Mouse (Mus musculus): ENCODE measurements around the gene Pecam1.
"Not testable (repeated sequence)": the region's sequence is repeated elsewhere in the genome, so short reads cannot be mapped to it uniquely, and the experiment has no call there.

Pecam1 gene

DNA sequence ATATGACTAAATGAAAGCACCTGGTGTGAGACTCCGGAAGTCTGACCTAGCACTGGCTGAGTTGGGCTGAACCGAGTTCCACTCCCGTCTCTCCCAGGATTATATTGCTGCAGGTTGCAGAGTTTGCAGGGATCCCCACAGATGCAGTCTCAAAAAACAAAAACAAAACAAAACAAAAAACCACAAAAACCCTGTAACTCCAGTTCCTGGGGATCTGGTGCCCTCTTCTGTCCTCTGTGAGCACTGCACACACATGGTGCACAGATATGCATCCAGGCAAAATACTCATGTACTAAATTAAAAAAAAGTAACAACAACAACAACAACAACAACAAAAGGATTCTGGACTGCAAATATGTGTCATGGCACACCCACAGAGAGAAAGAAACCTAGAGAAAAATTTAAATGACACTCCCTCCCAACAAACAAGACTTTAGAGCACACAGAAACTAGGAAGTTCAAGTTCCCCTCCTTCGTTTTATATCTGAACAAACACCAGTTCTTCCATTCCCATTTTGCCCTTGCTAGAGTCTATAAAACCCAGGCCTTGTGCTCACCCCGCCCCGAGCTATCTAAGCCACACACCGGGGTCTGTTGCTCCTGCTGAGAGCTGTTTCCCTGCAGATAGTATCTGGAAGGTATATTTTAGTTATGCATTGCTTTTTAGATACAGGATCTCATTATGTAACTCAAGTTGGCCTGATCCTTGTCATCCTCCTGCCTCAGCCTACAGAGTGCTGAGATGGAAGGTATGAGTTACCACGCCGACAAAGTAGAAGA is 20.0 kb upstream of the Pecam1 start:
- DNase-seq (ENCODE audit: low spot score in 2 of 2), result no peak

DNA sequence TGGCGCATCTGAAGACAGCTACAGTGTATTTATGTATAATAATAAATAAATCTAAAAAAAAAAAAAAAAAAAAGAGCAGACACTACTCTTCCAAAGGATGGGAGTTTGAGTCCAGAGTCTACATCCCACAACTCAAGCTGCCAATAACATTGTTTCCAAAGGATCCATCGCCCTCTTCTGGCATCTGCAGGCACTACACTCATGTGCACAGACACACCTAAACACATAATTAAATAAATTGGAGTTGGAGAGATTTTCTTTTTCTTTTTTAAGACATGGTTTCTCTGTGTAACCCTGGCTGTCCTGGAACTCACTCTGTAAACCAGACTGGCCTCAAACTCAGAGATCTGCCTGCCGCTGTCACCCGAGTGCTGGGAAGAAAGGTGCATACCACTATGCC is 17.1 kb upstream of the Pecam1 start:
- DNase-seq (ENCODE audit: low spot score in 2 of 2), result no peak

- no peak for DNase-seq (ENCODE audit: low spot score in 2 of 2)
Observed at GRCm38 (mm10) chr11:106766611-106767162, 16.3 kb upstream of the Pecam1 start.

DNA sequence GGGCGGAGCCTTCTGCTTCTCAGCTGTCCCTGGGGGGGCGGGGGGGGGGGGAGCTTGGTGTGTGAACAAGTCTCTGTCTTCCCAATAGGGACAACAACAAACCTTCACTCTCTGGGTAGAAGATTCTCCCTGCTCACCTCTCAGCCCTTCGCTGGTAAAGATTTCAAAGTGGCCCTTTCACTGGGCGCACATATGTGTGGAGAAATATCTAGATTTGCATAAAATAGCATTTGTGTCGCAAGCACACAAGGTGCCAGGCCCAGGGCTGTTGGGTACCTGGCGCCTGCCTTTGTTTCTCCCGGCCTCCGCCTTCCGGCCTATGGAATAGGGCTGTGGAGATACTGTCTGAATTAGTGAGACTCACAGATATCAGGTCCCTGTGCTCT is 12.4 kb upstream of the Pecam1 start:
- DNase-seq (ENCODE audit: low spot score in 2 of 2), result no peak

GRCm38 (mm10) chr11:106762139-106762799 is 11.8 kb upstream of the Pecam1 start:
- no peak for DNase-seq (ENCODE audit: low spot score in 2 of 2)

DNA sequence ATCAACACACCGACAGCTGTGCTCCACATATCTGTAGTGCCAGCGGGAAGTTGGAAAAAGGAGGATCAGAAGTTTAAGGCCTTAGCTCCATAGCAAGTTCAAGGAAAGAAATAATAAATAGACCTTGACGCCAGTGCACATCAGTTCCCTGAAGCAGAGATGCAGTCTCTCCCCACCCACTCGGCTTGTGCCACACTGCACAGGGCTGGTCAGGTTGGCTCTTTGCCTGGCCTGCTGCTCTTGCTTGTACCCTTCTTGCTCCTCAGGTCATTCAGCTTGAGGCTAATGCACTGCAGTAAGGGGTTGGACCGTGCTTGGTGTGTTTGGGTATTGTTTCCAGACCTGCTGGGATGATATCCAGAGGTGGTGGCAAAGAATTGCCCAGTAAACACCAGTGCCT is 10.1 kb upstream of the Pecam1 start:
- DNase-seq (ENCODE audit: low spot score in 2 of 2), result no peak

- DNase-seq (ENCODE audit: low spot score in 2 of 2), result no peak
Observed at GRCm38 (mm10) chr11:106759028-106759427, 8.6 kb upstream of the Pecam1 start.

DNA sequence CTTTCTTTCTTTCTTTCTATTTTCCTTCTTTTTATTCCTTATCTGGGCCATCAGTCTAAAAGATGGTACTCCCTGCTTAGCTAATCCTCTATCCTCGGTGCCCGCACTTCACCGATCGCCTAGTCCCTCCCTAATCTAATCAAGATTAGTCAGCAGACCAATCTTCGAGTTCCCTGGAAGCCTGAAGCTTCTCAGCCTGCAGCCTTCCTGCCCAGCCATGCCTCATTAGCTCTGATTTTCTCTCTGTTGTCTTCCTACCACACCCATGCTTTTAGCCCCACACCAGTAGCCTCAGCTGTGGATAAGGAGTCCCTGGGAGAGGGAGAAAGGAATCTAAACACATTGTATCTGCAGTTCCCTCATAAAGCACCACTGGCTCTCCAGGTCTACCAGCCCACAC is 5.2 kb upstream of the Pecam1 start:
- DNase-seq (ENCODE audit: low spot score in 2 of 2), result no peak

DNA sequence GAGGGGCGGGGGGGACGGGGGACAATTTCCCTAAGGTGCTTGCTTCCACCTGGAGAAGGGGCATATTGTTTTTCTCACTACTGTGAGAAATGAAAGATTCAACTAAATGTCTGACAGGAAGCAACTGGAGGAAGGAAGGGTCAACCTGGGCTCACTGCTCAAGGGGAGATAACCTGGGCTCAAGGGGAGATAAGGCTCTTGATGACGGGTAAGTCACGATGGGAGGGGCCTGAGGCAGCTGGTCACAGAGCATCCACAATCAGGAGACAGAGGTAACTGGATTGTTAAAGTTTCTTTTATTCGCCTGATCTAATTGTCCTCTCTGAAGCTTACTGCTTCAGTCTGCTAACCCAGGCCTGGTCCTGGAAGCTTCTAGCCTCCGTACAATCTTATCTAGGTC is 2.9 kb upstream of the Pecam1 start:
- DNase-seq (ENCODE audit: low spot score in 2 of 2), result no peak

- no peak for DNase-seq (ENCODE audit: low spot score in 2 of 2)
Observed at GRCm38 (mm10) chr11:106752103-106752502, 1.7 kb upstream of the Pecam1 start.

GRCm38 (mm10) chr11:106751039-106752018 is 901 bp upstream of the Pecam1 start, which contains the start of gene Milr1:
Milr1 (plus strand) TSS chr11:106751226.
- DNase-seq (ENCODE audit: low spot score in 2 of 2), result no peak

GRCm38 (mm10) chr11:106749557-106750120 is 789 bp downstream of the Pecam1 start:
- DNase-seq (ENCODE audit: low spot score in 2 of 2), result not testable (repeated sequence)

DNA sequence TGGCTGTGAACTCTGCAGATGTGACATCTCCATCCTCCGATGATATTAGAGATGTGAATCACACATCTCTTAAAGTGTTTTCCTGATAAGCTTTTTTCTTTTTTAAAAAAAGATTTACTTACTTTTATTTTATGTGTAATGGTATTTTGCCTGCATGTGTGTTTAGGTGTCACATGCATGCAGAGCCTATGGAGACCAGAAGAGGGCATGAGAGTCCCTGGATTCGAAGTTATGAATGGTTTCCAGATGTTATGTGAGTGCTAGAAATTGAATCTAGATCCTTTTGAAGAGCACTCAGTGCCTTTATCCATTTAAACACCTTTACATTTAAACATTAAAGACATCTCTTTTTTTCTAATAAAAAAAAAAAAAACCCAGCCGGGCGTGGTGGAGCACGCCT is 5.5 kb downstream of the Pecam1 start:
- no peak for DNase-seq (ENCODE audit: low spot score in 2 of 2)

DNA sequence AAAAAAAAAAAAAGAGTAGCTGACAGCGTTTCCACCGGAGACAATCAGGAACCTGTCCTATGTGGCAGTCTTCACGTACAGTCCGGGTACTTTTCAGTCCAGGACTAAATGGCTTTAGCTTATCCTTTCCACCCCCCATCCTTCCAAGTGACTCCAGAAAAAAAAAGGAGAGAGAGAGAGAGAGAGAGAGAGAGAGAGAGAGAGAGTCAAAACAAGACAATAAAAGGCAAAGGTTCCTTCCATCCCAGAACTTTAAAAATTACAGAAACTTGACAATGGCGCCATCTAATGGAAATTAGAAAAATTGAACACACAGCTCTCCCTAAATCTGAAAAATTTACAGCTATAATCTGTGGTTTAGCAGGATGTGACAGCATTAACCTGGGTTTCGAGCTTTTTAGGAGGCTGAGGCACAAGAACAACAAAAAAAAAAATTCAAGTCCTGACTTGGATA is 8.0 kb downstream of the Pecam1 start:
- DNase-seq (ENCODE audit: low spot score in 2 of 2), result no peak

- DNase-seq (ENCODE audit: low spot score in 2 of 2), result no peak
Observed at GRCm38 (mm10) chr11:106741826-106742225, 8.6 kb downstream of the Pecam1 start.

DNA sequence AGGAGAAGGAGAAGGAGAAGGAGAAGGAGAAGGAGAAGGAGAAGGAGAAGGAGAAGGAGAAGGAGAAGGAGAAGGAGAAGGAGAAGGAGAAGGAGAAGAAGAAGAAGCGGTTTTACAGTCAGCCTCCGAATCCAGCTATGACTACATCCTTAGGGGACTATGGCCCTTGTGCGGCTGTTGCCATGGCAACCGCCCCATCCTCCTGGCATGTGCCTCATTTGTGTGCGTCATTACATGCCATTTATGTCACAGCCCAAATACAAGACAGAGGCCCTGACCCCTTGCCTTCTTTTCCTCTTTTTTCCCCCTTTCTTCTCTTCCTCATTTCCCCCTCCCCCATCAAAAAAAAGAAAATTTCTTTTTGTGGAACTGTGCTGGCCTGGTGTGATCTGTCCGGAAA is 9.2 kb downstream of the Pecam1 start:
- DNase-seq (ENCODE audit: low spot score in 2 of 2), result no peak

DNA sequence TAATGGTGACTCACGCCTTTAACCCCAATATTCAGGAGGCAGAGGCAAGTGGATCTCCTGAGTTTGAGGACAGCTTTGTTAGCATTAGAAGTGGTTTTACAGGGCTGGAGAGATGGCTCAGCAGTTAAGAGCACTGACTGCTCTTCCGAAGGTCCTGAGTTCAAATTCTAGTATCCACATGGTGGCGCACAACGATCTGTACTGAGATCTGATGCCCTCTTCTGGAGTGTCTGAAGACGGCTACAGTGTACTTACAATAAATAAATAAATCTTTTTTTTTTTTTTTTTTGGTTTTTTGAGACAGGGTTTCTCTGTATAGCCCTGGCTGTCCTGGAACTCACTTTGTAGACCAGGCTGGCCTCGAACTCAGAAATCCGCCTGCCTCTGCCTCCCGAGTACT is 9.7 kb downstream of the Pecam1 start:
- DNase-seq (ENCODE audit: low spot score in 2 of 2), result not testable (repeated sequence)

DNA sequence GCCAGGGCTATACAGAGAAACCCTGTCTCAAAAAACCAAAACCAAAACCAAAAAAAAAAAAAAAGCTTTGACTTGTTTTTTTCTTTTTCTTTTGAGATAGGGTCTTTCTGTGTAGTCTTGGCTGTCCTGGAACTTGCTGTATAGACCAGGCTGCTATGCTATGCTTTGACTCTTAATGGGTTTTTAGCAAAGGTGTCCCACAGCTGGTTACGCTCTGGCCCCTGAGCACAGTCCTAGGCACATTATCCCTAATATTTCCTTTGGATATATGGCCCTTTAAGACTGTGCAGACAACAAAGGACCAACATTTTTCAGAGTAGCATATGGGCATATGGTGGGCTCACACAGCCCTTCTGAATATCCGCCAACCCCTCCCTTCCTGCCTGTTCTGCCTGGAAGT is 11.3 kb downstream of the Pecam1 start:
- no peak for DNase-seq (ENCODE audit: low spot score in 2 of 2)

- peak in 1 of 2 experiments; percentile 35 for DNase-seq (ENCODE audit: low spot score in 2 of 2)
Observed at GRCm38 (mm10) chr11:106737178-106737621, 13.2 kb downstream of the Pecam1 start.

- DNase-seq (ENCODE audit: low spot score in 2 of 2), result no peak
Observed at GRCm38 (mm10) chr11:106736614-106737013, 13.8 kb downstream of the Pecam1 start.

DNA sequence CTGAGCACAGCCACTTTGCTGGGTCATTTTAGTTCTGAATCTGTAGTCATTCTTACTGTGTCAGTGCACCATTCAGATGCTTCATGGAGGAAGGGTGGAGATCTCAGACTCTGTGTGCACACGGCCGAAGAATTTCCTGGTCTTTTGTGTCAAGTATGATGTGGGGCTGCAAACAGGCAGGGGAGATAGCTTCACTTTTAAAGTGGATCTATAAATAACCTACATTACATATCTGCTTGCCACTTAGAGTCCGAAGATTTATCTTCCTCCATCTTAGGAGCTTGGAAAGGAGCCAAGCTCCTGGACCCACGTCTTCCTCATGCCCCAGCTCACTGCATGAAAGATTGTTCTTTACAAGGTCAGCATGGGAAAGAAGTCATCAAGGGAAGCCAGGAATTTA is 19.7 kb downstream of the Pecam1 start:
- no peak for DNase-seq (ENCODE audit: low spot score in 2 of 2)
